Mouse (Mus musculus) limb, embryonic 12.5 days (tissue): ENCODE data around the gene Sh3pxd2b. TPM values are rescaled to one million over a fixed set of nuclear protein-coding genes. Genes with fewer than 3 reads are reported as not detected.

Source experiments
- ATAC-seq: fragments of 200-750 bp; cut with Nextera tagmentation; 2 replicates; pipeline ENCODE4 v1.8.0; 2017; ENCODE audit warnings: low read depth, moderate TSS enrichment; ENCODE audit not compliant: insufficient number of reproducible peaks, insufficient read depth, low FRiP score, low TSS enrichment
- H3K27ac ChIP-seq: fragments of 300-500 bp; sonication (generic); 2 replicates; pipeline ENCODE4 v1.5.1; 2016; ENCODE audit warnings: mild to moderate bottlenecking, moderate library complexity
- H3K27me3 ChIP-seq: fragments of 300-500 bp; sonication (generic); 2 replicates; pipeline ENCODE4 v1.6.1; 2016; ENCODE audit warnings: mild to moderate bottlenecking, moderate library complexity
- H3K36me3 ChIP-seq: fragments of 300-500 bp; sonication (generic); 2 replicates; pipeline ENCODE4 v1.6.1; 2016; ENCODE audit warnings: mild to moderate bottlenecking, moderate library complexity
- H3K4me1 ChIP-seq: fragments of 300-500 bp; sonication (generic); replicated peaks from 2 replicates; pipeline ENCODE4 v1.6.1; 2016
- H3K4me2 ChIP-seq: fragments of 300-500 bp; sonication (generic); 2 replicates; pipeline ENCODE4 v1.6.1; 2016; ENCODE audit warnings: mild to moderate bottlenecking, moderate library complexity
- H3K4me3 ChIP-seq: fragments of 300-500 bp; sonication (generic); replicated peaks from 2 replicates; pipeline ENCODE4 v1.5.1; 2016; ENCODE audit warnings: mild to moderate bottlenecking
- H3K9ac ChIP-seq: fragments of 300-500 bp; sonication (generic); replicated peaks from 2 replicates; pipeline ENCODE4 v1.6.1; 2016; ENCODE audit warnings: mild to moderate bottlenecking, moderate library complexity
- H3K9me3 ChIP-seq: fragments of 300-500 bp; sonication (generic); 2 replicates; pipeline ENCODE4 v1.6.1; 2016; ENCODE audit warnings: mild to moderate bottlenecking, moderate library complexity
- WGBS: fragments of 180-500 bp; shearing (Covaris S2); methylation state at CpG from one replicate; pipeline ENCODE4 v1.1.7; 2016; 5-methylcytosine and 5-hydroxymethylcytosine counted together
- polyA plus RNA-seq: library from polyadenylated mRNA; unstranded; fragments of >200 nt; fragmentation: Nextera tagmentation; extraction: Ambion mirVana; gene quantifications from 2 replicates; pipeline ENCODE4 v1.2.1, GENCODE M21; 2016

Gene Sh3pxd2b
- polyA plus RNA-seq, 1 experiment from 2014 or later: 27.7 TPM

DNA sequence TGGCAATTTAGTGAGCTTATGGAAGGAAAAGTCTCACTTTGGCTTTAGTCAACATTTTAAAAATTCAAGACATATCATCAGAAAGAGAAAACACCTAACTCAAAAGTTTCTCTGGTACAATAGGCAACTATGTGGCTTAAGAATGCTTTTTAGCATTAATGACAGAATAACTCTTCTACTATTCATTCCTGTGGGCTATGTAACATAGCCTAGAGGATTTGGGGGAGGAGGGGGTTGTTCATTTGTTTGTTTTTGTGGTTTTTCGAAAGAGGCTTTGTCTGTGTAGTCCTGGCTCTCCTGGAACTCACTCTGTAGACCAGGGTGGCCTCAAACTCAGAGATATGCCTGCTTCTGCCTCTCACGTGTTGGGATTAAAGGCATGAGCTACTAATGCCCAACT, 51.6 kb downstream of the Sh3pxd2b start:
- Histone ChIP-seq H3K9ac (no peak overlapping the region), H3K27me3 (no peaks in the 10 kb centered on the region), H3K4me2 (no peak overlapping the region), H3K4me1 (no peaks in the 10 kb centered on the region), H3K4me3 (no peak overlapping the region), H3K9me3 (no peaks in the 10 kb centered on the region), H3K27ac (no peak overlapping the region), H3K36me3 (peaks cover 92% of the 10 kb centered on the region)
- ATAC-seq: no peak
- WGBS: 90% methylated on average over 2 of the region's 2 CpGs

DNA sequence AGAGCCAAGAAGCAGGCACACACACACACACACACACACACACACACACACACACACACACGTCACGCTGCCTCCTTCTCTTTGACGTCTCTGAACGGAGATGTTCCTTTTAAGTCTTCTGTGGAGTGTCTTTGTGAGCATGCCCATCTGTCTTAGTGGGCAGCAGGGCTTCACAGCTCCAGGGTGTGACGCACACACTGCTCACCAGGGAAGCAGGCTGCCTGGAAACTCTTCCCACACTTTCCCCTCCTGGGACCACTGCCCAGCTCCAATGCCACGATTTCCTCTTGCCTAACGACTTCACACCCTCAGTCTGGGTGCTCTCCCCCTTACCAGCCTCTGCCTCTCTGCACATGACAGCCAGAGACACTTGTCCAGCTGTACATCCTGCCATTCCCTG, 55.1 kb downstream of the Sh3pxd2b start:
- ATAC-seq: no peak
- no peaks in the 10 kb centered on the region for H3K4me1 ChIP-seq
- no peak overlapping the region for H3K4me3 ChIP-seq
- no peak overlapping the region for H3K27ac ChIP-seq
- no peak overlapping the region for H3K9ac ChIP-seq
- peaks cover 89% of the 10 kb centered on the region for H3K36me3 ChIP-seq
- no peak overlapping the region for H3K4me2 ChIP-seq
- no peaks in the 10 kb centered on the region for H3K27me3 ChIP-seq
- no peaks in the 10 kb centered on the region for H3K9me3 ChIP-seq
- 70% methylated on average over 7 of the region's 7 CpGs for WGBS

- 81% methylated on average over 3 of the region's 3 CpGs for WGBS
- no peak overlapping the region for H3K9ac ChIP-seq
- H3K9me3 ChIP-seq: no peaks in the 10 kb centered on the region
- no peak overlapping the region for H3K4me2 ChIP-seq
- ATAC-seq: no peak
- H3K4me3 ChIP-seq: no peak overlapping the region
- no peaks in the 10 kb centered on the region for H3K27me3 ChIP-seq
- H3K27ac ChIP-seq: no peak overlapping the region
- no peaks in the 10 kb centered on the region for H3K4me1 ChIP-seq
- H3K36me3 ChIP-seq: peaks cover 87% of the 10 kb centered on the region
These were observed 57.1 kb downstream of the Sh3pxd2b start for GRCm38 (mm10) chr11:32404708-32405107.

DNA sequence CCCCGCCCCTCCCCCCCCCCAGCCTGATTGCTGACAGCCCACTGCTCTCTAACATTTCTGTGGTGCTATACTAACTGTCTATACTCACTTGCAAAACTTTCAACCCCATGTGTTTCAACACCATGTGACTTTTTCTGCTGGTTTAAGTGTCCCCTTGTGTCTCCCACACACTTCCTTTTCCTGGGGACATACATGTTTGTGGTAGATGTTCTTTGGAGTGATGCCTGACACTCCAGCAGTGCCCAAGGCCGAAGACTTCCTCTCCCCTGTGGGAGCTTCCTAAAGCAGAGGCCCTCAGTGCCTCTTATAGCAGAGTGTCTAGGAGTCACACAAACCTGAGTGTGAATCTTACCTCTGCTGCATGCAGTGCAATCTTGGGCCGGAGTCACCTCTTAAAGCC, 60.2 kb downstream of the Sh3pxd2b start:
- Histone ChIP-seq H3K4me1 (no peaks in the 10 kb centered on the region), H3K27me3 (no peaks in the 10 kb centered on the region), H3K4me2 (no peak overlapping the region), H3K4me3 (no peak overlapping the region), H3K27ac (no peak overlapping the region), H3K36me3 (peaks cover 91% of the 10 kb centered on the region), H3K9me3 (no peaks in the 10 kb centered on the region), H3K9ac (no peak overlapping the region)
- whole genome bisulfite sequencing: 79% methylated on average over 3 of the region's 3 CpGs
- no peak for ATAC-seq

GRCm38 (mm10) chr11:32409052-32409451, 61.4 kb downstream of the Sh3pxd2b start:
- Histone ChIP-seq H3K4me3 (no peak overlapping the region), H3K36me3 (peaks cover 91% of the 10 kb centered on the region), H3K9me3 (no peaks in the 10 kb centered on the region), H3K27ac (no peak overlapping the region), H3K4me2 (no peak overlapping the region), H3K27me3 (no peaks in the 10 kb centered on the region), H3K9ac (no peak overlapping the region), H3K4me1 (no peaks in the 10 kb centered on the region)
- no peak for ATAC-seq

DNA sequence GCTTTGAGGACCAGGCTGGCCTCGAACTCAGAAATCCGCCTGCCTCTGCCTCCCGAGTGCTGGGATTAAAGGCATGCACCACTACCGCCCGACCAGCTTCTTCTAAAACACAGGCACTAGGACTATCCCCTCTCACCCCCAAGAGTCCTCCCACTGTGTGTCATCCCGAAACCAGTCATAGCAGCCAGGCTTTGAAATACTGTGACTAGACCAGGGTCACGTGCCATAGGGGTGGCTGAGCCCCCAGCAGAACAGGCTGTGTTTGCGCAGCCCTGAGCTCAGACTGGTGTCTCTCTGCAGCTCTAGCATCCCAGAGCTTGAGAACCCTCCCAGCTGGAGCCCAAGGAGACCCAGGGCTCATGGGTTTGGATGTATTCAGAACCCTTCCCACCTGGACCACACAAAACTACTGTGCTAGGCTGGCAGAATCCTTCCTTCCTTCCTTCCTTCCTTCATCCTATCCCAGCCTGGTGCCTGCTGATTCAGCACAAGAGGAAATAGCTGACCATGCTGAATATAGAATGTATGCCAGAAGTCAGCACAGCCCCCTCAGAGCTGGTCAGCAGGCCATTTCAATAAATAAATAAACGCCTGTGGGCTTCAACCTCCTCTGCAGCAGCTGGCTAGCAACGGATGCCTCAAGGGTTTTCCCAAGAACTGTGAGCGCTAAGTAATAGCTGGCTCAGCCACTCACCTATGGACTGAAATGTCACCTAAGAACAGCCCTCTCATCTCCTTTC, 62.4 kb downstream of the Sh3pxd2b start:
- Histone ChIP-seq H3K36me3 (peaks cover 91% of the 10 kb centered on the region), H3K27ac (no peak overlapping the region), H3K4me2 (no peak overlapping the region), H3K4me1 (no peaks in the 10 kb centered on the region), H3K27me3 (no peaks in the 10 kb centered on the region), H3K9me3 (no peaks in the 10 kb centered on the region), H3K9ac (no peak overlapping the region; the same call in 1 of the 2 replicates), H3K4me3 (no peak overlapping the region)
- ATAC-seq: no peak
- 88% methylated on average over 11 of the region's 11 CpGs for WGBS

- Histone ChIP-seq H3K4me2 (no peak overlapping the region), H3K4me1 (no peaks in the 10 kb centered on the region), H3K9ac (no peak overlapping the region), H3K27ac (no peak overlapping the region), H3K27me3 (no peaks in the 10 kb centered on the region), H3K9me3 (no peaks in the 10 kb centered on the region), H3K4me3 (no peak overlapping the region), H3K36me3 (peaks cover 95% of the 10 kb centered on the region)
- ATAC-seq: no peak
- WGBS: 78% methylated on average over 5 of the region's 5 CpGs
These were observed 72.4 kb downstream of the Sh3pxd2b start for GRCm38 (mm10) chr11:32420001-32420400.

DNA sequence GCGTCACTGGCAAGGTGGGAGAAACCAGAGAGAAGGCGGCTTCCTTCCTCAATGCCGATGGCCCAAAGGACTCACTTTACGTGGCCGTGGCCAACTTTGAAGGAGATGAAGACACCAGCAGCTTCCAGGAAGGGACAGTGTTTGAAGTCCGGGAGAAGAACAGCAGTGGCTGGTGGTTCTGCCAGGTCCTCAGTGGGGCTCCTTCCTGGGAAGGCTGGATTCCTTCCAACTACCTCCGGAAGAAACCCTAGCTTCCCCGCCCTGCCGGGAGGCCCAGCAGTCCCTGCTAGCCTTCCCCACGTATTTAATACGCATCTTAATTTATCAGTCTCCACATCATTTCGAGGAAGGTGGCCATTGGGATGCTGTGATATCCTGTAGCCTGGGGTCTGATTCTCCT, 75.7 kb downstream of the Sh3pxd2b start:
- ATAC-seq: no peak
- Histone ChIP-seq H3K4me1 (no peaks in the 10 kb centered on the region), H3K4me2 (no peak overlapping the region), H3K27me3 (no peaks in the 10 kb centered on the region), H3K9me3 (no peaks in the 10 kb centered on the region), H3K27ac (no peak overlapping the region), H3K4me3 (no peak overlapping the region), H3K36me3 (peaks cover 77% of the 10 kb centered on the region), H3K9ac (no peak overlapping the region)
- 91% methylated on average over 12 of the region's 12 CpGs for WGBS

DNA sequence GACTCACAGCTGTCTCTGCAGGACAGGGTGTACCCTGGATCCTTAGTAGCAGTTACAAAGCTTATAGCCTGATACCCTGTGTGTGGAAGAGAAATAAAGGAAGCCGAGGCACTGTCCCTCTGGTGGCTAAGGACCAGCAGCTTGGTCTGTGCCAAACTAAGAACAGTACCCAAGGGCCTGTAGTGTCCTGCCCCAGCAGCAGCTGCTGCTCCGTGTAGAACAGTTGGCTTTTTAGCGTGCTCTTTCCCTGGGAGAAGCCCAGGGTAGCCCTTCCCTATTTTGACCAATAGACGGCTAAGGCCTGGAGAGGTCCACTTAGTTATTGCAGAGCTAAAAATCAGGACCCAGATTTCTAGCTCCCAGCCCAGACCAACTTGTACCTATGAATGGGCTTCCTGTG, 77.0 kb downstream of the Sh3pxd2b start:
- no peak; the same call in 1 of the 2 replicates for ATAC-seq
- no peaks in the 10 kb centered on the region for H3K4me1 ChIP-seq
- H3K4me2 ChIP-seq: no peak overlapping the region
- H3K4me3 ChIP-seq: no peak overlapping the region
- no peak overlapping the region for H3K27ac ChIP-seq
- H3K9me3 ChIP-seq: no peaks in the 10 kb centered on the region
- peaks cover 68% of the 10 kb centered on the region for H3K36me3 ChIP-seq
- no peaks in the 10 kb centered on the region for H3K27me3 ChIP-seq
- no peak overlapping the region for H3K9ac ChIP-seq
- WGBS: 80% methylated on average over 4 of the region's 4 CpGs

GRCm38 (mm10) chr11:32425043-32425658, 77.5 kb downstream of the Sh3pxd2b start:
- H3K9ac ChIP-seq: no peak overlapping the region; the same call in 1 of the 2 replicates
- H3K36me3 ChIP-seq: peaks cover 63% of the 10 kb centered on the region
- no peaks in the 10 kb centered on the region for H3K9me3 ChIP-seq
- no peaks in the 10 kb centered on the region for H3K4me1 ChIP-seq
- WGBS: 73% methylated on average over 10 of the region's 10 CpGs
- no peak overlapping the region for H3K4me2 ChIP-seq
- no peaks in the 10 kb centered on the region for H3K27me3 ChIP-seq
- ATAC-seq: no peak
- H3K4me3 ChIP-seq: no peak overlapping the region
- no peak overlapping the region for H3K27ac ChIP-seq

- Histone ChIP-seq H3K27me3 (no peaks in the 10 kb centered on the region), H3K27ac (no peak overlapping the region), H3K36me3 (peaks cover 39% of the 10 kb centered on the region), H3K9ac (no peak overlapping the region), H3K4me2 (no peak overlapping the region), H3K4me3 (no peak overlapping the region), H3K4me1 (no peaks in the 10 kb centered on the region), H3K9me3 (no peaks in the 10 kb centered on the region)
- 55% methylated on average over 7 of the region's 7 CpGs for WGBS
- no peak for ATAC-seq
These were observed 79.9 kb downstream of the Sh3pxd2b start for GRCm38 (mm10) chr11:32427537-32427936.
